Mouse (Mus musculus): ENCODE measurements around the gene Krt83.

- TF ChIP-seq CTCF (IDR thresholded peaks at IDR 0.05) (no peak), EP300 (IDR thresholded peaks at IDR 0.05) (no peak)
Measured at GRCm38 (mm10) chr15:101455292-101455691, 36.0 kb downstream of the Krt83 start.
